Mouse (Mus musculus): ENCODE data around the gene Sirt6.

GRCm38 (mm10) chr10:81598871-81599270 is 28.7 kb downstream of the Sirt6 start:
- TF ChIP-seq MAFK (IDR thresholded peaks at IDR 0.05; ENCODE audit: insufficient read depth, low read depth, low read length) = no peak
- no peak for TF ChIP-seq ZC3H11A (IDR thresholded peaks at IDR 0.05; ENCODE audit: borderline replicate concordance, low read depth, low read length)
